Mouse (Mus musculus): Measurements from ENCODE around the gene Son.

Gene Son

DNA sequence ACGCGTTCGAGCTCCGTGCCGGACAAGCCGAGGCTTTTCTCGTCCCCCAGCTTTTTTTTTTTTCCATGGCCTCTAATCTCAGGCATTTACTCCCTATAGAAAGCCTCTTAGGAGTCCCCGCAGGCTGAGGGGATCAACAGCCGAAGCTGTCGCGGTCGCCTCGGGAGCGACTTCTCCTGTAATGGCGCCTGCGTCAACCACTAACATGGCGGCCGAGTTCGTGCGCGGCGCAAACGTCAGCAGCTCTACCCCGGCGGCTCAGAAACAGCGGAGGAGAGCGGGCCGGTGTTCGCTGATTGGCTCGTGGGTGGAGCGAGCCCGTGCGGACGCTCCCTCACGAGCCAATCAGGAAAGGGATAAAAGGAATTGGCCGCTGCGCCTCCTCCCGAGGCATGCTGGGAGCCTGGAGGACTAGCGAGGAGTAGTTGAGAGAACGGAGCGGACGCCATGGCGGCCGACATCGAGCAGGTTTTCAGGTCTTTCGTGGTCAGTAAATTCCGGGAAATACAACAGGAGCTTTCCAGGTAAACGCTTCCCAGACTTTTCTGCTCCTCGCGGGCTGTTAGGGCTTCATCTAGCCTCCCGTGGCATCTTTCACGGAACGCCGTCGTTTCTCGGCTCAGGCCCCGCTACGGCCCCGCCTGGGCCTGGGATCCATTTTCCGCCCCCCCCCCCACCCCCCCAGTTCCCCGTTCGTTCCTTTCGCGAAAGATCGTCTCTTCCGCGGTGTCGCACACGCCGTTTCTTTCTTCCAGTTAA is at the start of gene Son:
TSS of gene Son (plus strand) at position 46 of the 759 bp plus-strand sequence.
- in situ Hi-C loops (cut with MboI; ENCODE audit: low sequenced_read_pairs), result no loop called here

- in situ Hi-C loops (cut with MboI; ENCODE audit: low sequenced_read_pairs), result loop anchor here (25.0 kb wide), 1 partner anchor 235 kb away; the partner anchor contains the start of gene Ifnar2
These were observed 49.7 kb upstream of the Son start, which contains the start of gene Tmem50b for GRCm38 (mm10) chr16:91597672-91598010. Gene Tmem50b, minus strand, starts transcription at chr16:91597800.

- in situ Hi-C loops (cut with MboI; ENCODE audit: low sequenced_read_pairs), result loop anchor here (25.0 kb wide), 1 partner anchor 237 kb away; the partner anchor contains the start of gene Ifnar2
These were observed 48.1 kb upstream of the Son start for GRCm38 (mm10) chr16:91599242-91599641.

DNA sequence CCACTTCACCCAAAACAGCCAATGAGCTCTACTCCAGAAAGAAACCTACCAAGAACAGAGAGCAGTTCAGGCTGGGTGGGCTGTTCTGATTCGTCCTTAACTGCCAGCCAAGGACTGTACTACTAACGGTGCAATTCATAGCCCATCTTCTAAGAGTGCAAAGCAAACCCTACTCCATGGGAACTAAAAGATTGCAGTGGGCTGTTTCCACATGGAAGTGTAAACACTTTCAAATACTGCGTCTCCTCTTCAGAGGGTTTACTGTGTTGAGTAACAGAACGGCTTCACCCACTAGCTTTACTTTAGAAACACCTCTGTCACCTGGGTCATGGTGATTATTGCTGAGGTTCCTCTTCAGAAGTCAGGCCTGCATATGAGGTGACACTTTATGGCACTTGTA is 46.2 kb upstream of the Son start:
- in situ Hi-C loops (cut with MboI; ENCODE audit: low sequenced_read_pairs), result no loop called here

GRCm38 (mm10) chr16:91601693-91602092 is 45.6 kb upstream of the Son start:
- in situ Hi-C loops (cut with MboI; ENCODE audit: low sequenced_read_pairs), result no loop called here

DNA sequence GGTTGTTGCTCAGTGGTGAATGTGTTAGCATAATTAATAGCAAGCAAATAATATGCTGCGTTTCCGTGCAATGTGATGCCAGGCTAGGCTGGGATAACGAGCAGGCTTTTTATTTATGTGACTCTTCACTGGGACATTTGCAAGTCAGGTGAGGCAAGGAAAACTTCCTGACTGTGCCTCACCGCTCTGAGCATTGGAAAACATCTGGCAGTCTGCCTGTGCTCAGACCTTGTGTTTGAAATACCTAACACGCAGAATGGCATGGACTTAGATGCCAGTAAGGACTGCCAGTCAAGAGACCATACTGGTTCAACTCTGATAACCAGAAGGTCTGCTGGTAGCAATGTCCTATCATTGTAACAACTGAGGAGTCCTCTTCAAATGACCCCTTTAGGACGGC is 42.1 kb upstream of the Son start:
- in situ Hi-C loops (cut with MboI; ENCODE audit: low sequenced_read_pairs), result no loop called here

DNA sequence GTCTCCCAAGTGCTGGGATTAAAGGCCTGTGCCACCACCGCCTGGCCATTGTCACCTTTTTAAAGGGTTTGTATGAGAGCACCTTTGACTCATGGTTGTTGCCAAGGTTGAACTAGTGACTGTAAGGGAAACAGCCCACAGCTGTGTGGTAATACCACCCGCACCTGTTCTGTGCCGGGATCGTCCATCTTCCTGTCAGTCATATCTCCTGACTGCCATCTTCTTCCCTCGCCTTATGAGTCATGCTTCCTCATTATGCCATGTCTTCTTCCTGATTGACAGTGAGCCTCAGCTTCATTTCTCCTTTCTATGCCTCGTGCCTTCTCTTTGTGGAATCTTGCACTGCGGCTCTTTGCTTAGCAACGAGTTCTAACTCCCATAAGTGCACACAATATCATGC is 40.3 kb upstream of the Son start:
- in situ Hi-C loops (cut with MboI; ENCODE audit: low sequenced_read_pairs), result no loop called here

DNA sequence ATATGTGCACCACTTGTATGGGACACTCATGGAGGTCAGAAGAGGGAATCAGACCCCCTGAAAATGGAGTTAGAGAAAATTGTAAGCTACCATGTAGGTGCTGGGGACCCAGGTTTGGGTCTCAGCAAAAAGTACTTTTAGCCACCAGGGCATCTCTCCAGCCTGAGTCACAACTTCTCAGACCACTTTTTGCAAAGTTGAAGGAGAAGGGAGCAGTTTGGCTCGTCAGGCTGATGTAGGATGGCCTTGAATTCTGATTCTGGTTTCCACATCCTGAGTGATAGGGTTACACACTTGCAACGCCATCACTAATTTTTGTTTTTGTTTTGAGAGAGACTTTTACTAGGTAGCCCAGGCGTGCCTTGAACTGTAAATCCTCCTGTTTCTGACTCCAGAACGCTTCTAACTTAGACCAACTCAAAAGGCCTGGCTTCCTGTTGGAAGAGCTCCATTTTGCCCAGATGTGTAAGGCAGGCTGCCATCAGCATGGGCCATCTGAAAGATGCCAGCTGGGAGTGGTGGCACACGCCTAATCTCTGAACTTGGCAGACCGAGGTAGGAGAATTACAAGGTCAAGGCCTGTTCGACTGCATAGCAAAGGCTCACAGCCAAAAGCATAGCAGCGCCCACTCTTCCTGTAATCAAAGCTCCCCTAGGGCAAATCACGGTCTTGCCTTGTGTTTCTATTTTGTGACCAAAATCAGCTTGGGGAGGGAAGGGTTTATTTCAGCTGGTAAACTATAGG is 37.6 kb upstream of the Son start:
- in situ Hi-C loops (cut with MboI; ENCODE audit: low sequenced_read_pairs), result no loop called here

DNA sequence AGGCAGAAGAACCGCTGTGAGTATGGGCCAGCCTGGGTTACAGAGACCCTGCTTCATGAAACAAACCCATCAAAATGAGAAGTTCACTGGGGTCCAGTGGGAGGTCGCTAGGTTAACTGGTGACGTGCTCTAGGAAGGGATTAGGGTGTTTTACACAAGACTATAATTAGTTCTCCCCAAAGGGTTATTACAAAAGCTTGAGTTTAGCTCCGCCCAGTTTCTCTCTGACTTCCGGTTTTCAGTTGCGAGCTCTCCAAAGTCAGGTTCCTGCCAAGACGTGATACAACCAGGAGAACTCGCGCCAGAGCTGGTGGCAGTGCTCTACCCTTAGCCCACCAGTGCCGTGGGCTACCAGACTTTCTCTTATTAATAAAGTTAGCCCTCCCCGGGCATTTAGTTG is 36.1 kb upstream of the Son start:
- in situ Hi-C loops (cut with MboI; ENCODE audit: low sequenced_read_pairs), result no loop called here

DNA sequence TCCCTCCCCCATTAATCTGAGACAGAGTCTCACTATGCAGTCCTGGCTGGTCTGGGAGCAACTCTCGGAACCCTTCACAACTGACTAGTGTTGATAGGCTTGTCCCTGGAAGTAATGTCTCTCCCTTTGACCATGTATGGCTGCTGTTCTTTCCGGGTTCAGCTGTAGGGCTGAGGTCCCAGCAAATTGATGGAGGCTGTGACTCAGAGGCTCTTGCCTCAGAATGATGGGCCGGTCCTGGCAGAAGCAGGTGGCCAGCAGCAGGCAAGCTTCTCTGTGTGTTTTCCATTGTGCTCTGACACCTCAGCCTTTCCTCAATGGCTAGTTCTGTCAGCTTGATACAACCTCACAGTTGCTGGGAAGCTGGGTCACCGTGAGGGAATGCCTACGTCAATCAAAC is 34.8 kb upstream of the Son start:
- in situ Hi-C loops (cut with MboI; ENCODE audit: low sequenced_read_pairs), result no loop called here

DNA sequence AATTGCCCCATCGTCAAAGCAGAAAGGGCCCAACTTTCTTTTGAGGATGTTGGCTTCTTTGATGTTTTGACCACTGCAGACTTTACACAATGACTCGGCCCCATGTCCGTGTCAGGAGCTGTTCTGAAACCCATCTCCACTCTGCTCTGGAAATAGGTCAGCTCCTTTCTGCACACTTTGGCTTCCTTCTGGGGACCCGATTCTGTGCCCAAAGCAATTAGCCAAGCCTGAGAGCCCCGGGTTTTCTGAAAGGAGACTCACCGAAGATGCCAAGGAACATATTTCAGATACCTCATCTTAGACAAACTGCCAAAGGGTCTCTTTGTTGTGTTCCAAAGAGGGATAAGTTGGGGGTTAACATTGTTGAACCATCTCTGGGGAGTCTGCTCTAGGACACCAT is 32.8 kb upstream of the Son start:
- in situ Hi-C loops (cut with MboI; ENCODE audit: low sequenced_read_pairs), result no loop called here

GRCm38 (mm10) chr16:91618511-91619501 is 28.5 kb upstream of the Son start, which contains the start of gene Dnajc28:
Gene Dnajc28, minus strand, starts transcription at chr16:91619026.
- in situ Hi-C loops (cut with MboI; ENCODE audit: low sequenced_read_pairs), result no loop called here

- in situ Hi-C loops (cut with MboI; ENCODE audit: low sequenced_read_pairs), result no loop called here
These were observed 27.1 kb upstream of the Son start for GRCm38 (mm10) chr16:91620185-91620584.

DNA sequence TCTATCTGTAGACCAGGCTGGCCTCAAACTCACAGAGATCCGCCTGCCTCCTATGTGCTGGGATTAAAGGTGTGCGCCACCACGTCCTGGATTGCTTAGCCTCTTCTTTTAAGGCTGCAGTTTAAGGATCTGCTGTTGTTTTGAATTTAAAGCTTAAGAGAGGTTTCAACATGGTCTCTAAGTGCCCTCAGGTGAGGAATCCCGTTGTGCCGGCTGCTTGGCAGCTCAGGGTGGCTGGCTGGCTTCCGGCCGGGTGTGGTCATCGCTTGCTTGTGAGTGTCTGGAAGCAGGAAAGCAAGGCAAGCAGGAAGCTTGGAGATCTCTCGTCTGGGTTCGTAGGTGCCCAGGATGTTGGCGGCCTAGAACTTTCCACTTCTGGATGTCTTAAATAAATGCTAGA is 26.3 kb upstream of the Son start:
- in situ Hi-C loops (cut with MboI; ENCODE audit: low sequenced_read_pairs), result no loop called here

DNA sequence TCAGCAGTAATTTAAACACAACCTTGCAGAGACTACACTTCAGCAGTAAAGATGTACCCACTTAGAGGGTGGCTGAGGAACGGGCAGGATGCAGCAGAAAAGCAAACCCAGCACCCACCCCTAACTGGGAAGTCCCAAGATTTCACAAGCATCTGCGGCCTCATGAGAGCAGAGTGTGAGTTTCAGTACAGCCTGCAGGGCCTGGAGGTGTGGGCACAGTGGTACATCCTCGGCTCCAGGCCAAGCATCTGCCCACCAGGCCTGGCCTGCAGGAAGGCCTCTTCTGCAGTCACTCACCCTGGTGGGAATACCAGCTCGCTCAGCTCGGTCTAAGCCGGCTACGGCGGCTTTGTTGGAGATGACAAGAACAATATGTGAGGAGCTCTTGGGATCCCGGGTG is 24.2 kb upstream of the Son start:
- in situ Hi-C loops (cut with MboI; ENCODE audit: low sequenced_read_pairs), result no loop called here

DNA sequence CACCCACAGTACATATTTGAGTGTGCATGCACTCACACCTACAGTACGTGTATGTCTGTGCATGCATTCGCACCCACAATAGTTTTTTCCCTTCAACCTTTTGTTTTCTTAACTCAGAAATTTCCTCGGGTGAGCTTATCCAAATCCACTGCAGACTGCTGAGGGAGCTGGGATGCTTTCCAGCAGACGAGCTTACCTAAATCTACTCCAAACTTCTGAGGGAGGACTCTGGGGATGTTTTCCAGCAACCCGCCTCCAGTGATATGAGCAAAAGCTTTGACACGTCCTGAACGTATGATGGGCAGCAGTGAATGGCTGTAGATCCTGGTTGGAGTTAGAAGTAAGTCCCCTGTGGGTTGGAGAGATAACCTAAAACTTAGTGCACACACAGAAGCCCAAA is 19.5 kb upstream of the Son start:
- in situ Hi-C loops (cut with MboI; ENCODE audit: low sequenced_read_pairs), result no loop called here

DNA sequence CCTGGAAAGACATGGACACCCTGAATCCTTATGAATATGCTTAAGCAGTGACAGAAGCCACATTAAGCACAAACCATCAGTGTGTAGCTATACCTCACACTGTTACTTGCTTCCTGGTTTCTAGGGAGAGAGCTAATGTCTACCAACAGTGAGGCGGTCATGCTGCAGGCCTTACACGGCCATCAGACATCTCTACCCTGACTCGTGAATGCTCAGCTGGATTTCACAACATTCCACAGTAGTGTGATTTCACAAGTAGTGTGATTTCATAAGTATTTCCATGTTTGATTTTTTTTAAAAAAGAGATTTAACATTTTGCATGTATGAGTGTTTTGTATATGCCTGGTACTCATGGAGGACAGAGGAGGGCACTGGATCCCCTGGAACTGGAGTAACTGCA is 18.6 kb upstream of the Son start:
- in situ Hi-C loops (cut with MboI; ENCODE audit: low sequenced_read_pairs), result no loop called here

DNA sequence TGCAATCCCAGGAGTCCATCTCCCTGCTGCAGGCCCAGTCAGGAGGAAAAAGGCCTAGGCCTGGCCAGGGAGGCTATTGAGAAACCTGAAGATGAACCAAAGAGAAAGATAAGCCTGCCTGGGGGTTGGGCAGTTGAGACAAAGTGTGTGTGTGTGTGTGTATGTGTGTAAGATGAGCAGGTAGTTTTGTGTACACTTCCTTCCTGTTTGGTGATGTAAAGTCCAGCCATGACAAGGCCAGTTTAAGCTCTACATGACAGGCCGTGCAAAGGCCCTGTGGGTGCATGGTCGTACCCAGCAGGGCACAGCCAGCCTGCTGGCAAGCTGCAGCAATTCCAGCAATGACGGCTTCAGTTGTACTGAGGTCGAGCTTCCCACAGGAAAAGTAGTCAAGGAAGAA is 17.6 kb upstream of the Son start:
- in situ Hi-C loops (cut with MboI; ENCODE audit: low sequenced_read_pairs), result no loop called here

GRCm38 (mm10) chr16:91630584-91630983 is 16.7 kb upstream of the Son start:
- in situ Hi-C loops (cut with MboI; ENCODE audit: low sequenced_read_pairs), result no loop called here

GRCm38 (mm10) chr16:91632439-91632838 is 14.9 kb upstream of the Son start:
- in situ Hi-C loops (cut with MboI; ENCODE audit: low sequenced_read_pairs), result no loop called here

- in situ Hi-C loops (cut with MboI; ENCODE audit: low sequenced_read_pairs), result no loop called here
These were observed 14.4 kb upstream of the Son start for GRCm38 (mm10) chr16:91632940-91633339.
